Mouse (Mus musculus) bone marrow, adult 2 months (tissue): ENCODE data around the gene Spout1.

Experiments used
- CTCF ChIP-seq: fragments of 200-500 bp; IDR thresholded peaks from 2 replicates; pipeline ENCODE4 v1.5.1; 2011; ENCODE audit warnings: low read length, control low read depth; ENCODE audit not compliant: control insufficient read depth, insufficient read depth
- POLR2A ChIP-seq: fragments of 200-500 bp; IDR thresholded peaks from 2 replicates; pipeline ENCODE4 v1.6.1; 2011; ENCODE audit warnings: low read depth, mild to moderate bottlenecking, control low read depth, low read length, borderline replicate concordance; ENCODE audit not compliant: control insufficient read depth

GRCm38 (mm10) chr2:30173541-30174240 lies 4.6 kb downstream of the Spout1 start:
- no peak for TF ChIP-seq POLR2A
- no peak for TF ChIP-seq CTCF
